Mouse (Mus musculus) hindbrain, embryonic 13.5 days (tissue): ENCODE data around the gene Ecsit. TPM values are rescaled to one million over a fixed set of nuclear protein-coding genes. Genes with fewer than 3 reads are reported as not detected.

ENCODE experiments used
- ATAC-seq: fragments of 200-750 bp; cut with Nextera tagmentation; 2 replicates; pipeline ENCODE4 v1.8.0; 2017; ENCODE audit warnings: moderate TSS enrichment; ENCODE audit not compliant: low FRiP score
- H3K27ac ChIP-seq: fragments of 300-500 bp; sonication (generic); 2 replicates; pipeline ENCODE4 v1.5.1; 2015; ENCODE audit warnings: inconsistent platforms, mild to moderate bottlenecking, moderate library complexity
- H3K27me3 ChIP-seq: fragments of 300-500 bp; sonication (generic); 2 replicates; pipeline ENCODE4 v1.6.1; 2015; ENCODE audit warnings: mild to moderate bottlenecking, inconsistent platforms
- H3K36me3 ChIP-seq: fragments of 300-500 bp; sonication (generic); 2 replicates; pipeline ENCODE4 v1.6.1; 2015; ENCODE audit warnings: mild to moderate bottlenecking, inconsistent platforms
- H3K4me1 ChIP-seq: fragments of 300-500 bp; sonication (generic); replicated peaks from 2 replicates; pipeline ENCODE4 v1.6.1; 2015; ENCODE audit warnings: inconsistent platforms
- H3K4me2 ChIP-seq: fragments of 300-500 bp; sonication (generic); 2 replicates; pipeline ENCODE4 v1.6.1; 2015; ENCODE audit warnings: inconsistent platforms, mild to moderate bottlenecking, moderate library complexity
- H3K4me3 ChIP-seq: fragments of 300-500 bp; sonication (generic); 2 replicates; pipeline ENCODE4 v1.5.1; 2015; ENCODE audit warnings: mild to moderate bottlenecking, inconsistent platforms
- H3K9ac ChIP-seq: fragments of 300-500 bp; sonication (generic); 2 replicates; pipeline ENCODE4 v1.6.1; 2015; ENCODE audit warnings: mild to moderate bottlenecking, inconsistent platforms
- H3K9me3 ChIP-seq: fragments of 300-500 bp; sonication (generic); 2 replicates; pipeline ENCODE4 v1.6.1; 2016; ENCODE audit warnings: inconsistent platforms
- WGBS: fragments of 180-500 bp; shearing (Covaris S2); methylation state at CpG from one replicate; pipeline ENCODE4 v1.1.7; 2015; 5-methylcytosine and 5-hydroxymethylcytosine counted together
- polyA plus RNA-seq: library from polyadenylated mRNA; unstranded; fragments of >200 nt; fragmentation: Nextera tagmentation; extraction: Ambion mirVana; gene quantifications from 2 replicates; pipeline ENCODE4 v1.2.1, GENCODE M21; 2015

Ecsit gene
- polyA plus RNA-seq, 1 experiment from 2014 or later, result 53.5 TPM

- 96% methylated on average over 9 of the region's 9 CpGs for WGBS
Observed at GRCm38 (mm10) chr9:22057031-22057517, 28.2 kb downstream of the Ecsit start.

GRCm38 (mm10) chr9:22056303-22056910 is 28.8 kb downstream of the Ecsit start:
- 82% methylated on average over 9 of the region's 9 CpGs for WGBS
- H3K4me3 ChIP-seq, result no peak overlapping the region
- no peak overlapping the region for H3K9ac ChIP-seq
- no peak for ATAC-seq
- peaks cover 12% of the 10 kb centered on the region for H3K4me1 ChIP-seq
- H3K27ac ChIP-seq, result no peak overlapping the region
- peaks cover 45% of the 10 kb centered on the region for H3K36me3 ChIP-seq
- no peak overlapping the region for H3K4me2 ChIP-seq
- peaks cover 8% of the 10 kb centered on the region; the same call in 1 of the 2 replicates for H3K27me3 ChIP-seq
- H3K9me3 ChIP-seq, result no peaks in the 10 kb centered on the region

More at GRCm38 (mm10) chr9:22057031-22057517, 28.2 kb downstream of the Ecsit start:
- no peak for ATAC-seq
- peaks cover 52% of the 10 kb centered on the region for H3K36me3 ChIP-seq
- H3K4me1 ChIP-seq, result peaks cover 11% of the 10 kb centered on the region
- H3K9me3 ChIP-seq, result no peaks in the 10 kb centered on the region
- H3K27ac ChIP-seq, result no peak overlapping the region
- no peak overlapping the region for H3K4me3 ChIP-seq
- no peak overlapping the region for H3K9ac ChIP-seq
- no peak overlapping the region for H3K4me2 ChIP-seq
- H3K27me3 ChIP-seq, result peaks cover 8% of the 10 kb centered on the region; the same call in 1 of the 2 replicates

GRCm38 (mm10) chr9:22055713-22056112 is 29.5 kb downstream of the Ecsit start:
- no peak overlapping the region for H3K4me3 ChIP-seq
- H3K36me3 ChIP-seq, result peaks cover 38% of the 10 kb centered on the region
- no peaks in the 10 kb centered on the region for H3K9me3 ChIP-seq
- no peak for ATAC-seq
- H3K4me1 ChIP-seq, result peaks cover 12% of the 10 kb centered on the region
- H3K4me2 ChIP-seq, result no peak overlapping the region
- H3K9ac ChIP-seq, result no peak overlapping the region
- H3K27ac ChIP-seq, result no peak overlapping the region
- H3K27me3 ChIP-seq, result peaks cover 8% of the 10 kb centered on the region; the same call in 1 of the 2 replicates
- 40% methylated on average over 29 of the region's 29 CpGs for WGBS

GRCm38 (mm10) chr9:22054411-22055076 is 30.7 kb downstream of the Ecsit start:
- no peak overlapping the region for H3K9ac ChIP-seq
- H3K27ac ChIP-seq, result 0 out of 2 replicates have a peak overlapping the region, but pooled peaks have one; percentile 1
- no peaks in the 10 kb centered on the region for H3K9me3 ChIP-seq
- peaks cover 31% of the 10 kb centered on the region for H3K36me3 ChIP-seq
- 1% methylated on average over 32 of the region's 32 CpGs for WGBS
- peak overlapping the region; percentile 20 for H3K4me3 ChIP-seq
- peak overlapping the region; percentile 49 for H3K4me2 ChIP-seq
- H3K27me3 ChIP-seq, result peaks cover 8% of the 10 kb centered on the region; the same call in 1 of the 2 replicates
- H3K4me1 ChIP-seq, result peaks cover 19% of the 10 kb centered on the region
- peak; percentile 17 for ATAC-seq

GRCm38 (mm10) chr9:22053657-22054056 is 31.6 kb downstream of the Ecsit start:
- Histone ChIP-seq H3K9me3 (no peaks in the 10 kb centered on the region), H3K4me1 (peaks cover 27% of the 10 kb centered on the region), H3K4me3 (no peak overlapping the region), H3K27me3 (peaks cover 8% of the 10 kb centered on the region; the same call in 1 of the 2 replicates), H3K9ac (no peak overlapping the region), H3K27ac (no peak overlapping the region), H3K4me2 (no peak overlapping the region), H3K36me3 (peaks cover 29% of the 10 kb centered on the region)
- ATAC-seq, result no peak
- WGBS, result 37% methylated on average over 6 of the region's 7 CpGs

- Histone ChIP-seq H3K4me3 (peak within 1 kb of the TSS; percentile 86), H3K9ac (peak within 1 kb of the TSS; percentile 99), H3K27me3 (peaks cover 8% of the 10 kb centered on the region; the same call in 1 of the 2 replicates), H3K4me1 (peaks cover 45% of the 10 kb centered on the region), H3K4me2 (peak within 1 kb of the TSS; percentile 89), H3K9me3 (no peaks in the 10 kb centered on the region), H3K27ac (peak within 1 kb of the TSS; percentile 97), H3K36me3 (peaks cover 13% of the 10 kb centered on the region)
- WGBS, result 0% methylated on average over 22 of the region's 28 CpGs
- ATAC-seq, result peak; percentile 74
Observed at GRCm38 (mm10) chr9:22051958-22052254, 33.3 kb downstream of the Ecsit start, which contains the start of gene Elavl3. Gene Elavl3, minus strand, starts transcription at chr9:22052023.

GRCm38 (mm10) chr9:22051161-22051957 is 33.9 kb downstream of the Ecsit start:
- WGBS, result under 1% methylated on average over 67 of the region's 67 CpGs
- Histone ChIP-seq H3K9ac (peak overlapping the region; percentile 99), H3K4me3 (peak overlapping the region; percentile 86), H3K36me3 (peaks cover 8% of the 10 kb centered on the region; the same call in 1 of the 2 replicates), H3K27ac (peak overlapping the region; percentile 97), H3K4me2 (peak overlapping the region; percentile 89), H3K4me1 (peaks cover 50% of the 10 kb centered on the region), H3K27me3 (peaks cover 8% of the 10 kb centered on the region; the same call in 1 of the 2 replicates), H3K9me3 (no peaks in the 10 kb centered on the region)
- peak; percentile 41 for ATAC-seq

GRCm38 (mm10) chr9:22050351-22050889 is 34.8 kb downstream of the Ecsit start:
- under 1% methylated on average over 41 of the region's 43 CpGs for WGBS
- peak overlapping the region; percentile 97 for H3K27ac ChIP-seq
- peak overlapping the region; percentile 89 for H3K4me2 ChIP-seq
- H3K4me3 ChIP-seq, result peak overlapping the region; percentile 86
- H3K27me3 ChIP-seq, result peaks cover 6% of the 10 kb centered on the region; the same call in 1 of the 2 replicates
- ATAC-seq, result peak; percentile 18
- H3K9me3 ChIP-seq, result no peaks in the 10 kb centered on the region
- peaks cover 55% of the 10 kb centered on the region for H3K4me1 ChIP-seq
- H3K9ac ChIP-seq, result peak overlapping the region; percentile 99
- H3K36me3 ChIP-seq, result peaks cover 7% of the 10 kb centered on the region; the same call in 1 of the 2 replicates

GRCm38 (mm10) chr9:22049721-22050270 is 35.4 kb downstream of the Ecsit start:
- WGBS, result 15% methylated on average over 4 of the region's 4 CpGs
- Histone ChIP-seq H3K4me3 (peak overlapping the region; percentile 86), H3K9ac (peak overlapping the region; percentile 99), H3K4me2 (peak overlapping the region; percentile 89), H3K27ac (peak overlapping the region; percentile 97), H3K4me1 (peaks cover 58% of the 10 kb centered on the region), H3K27me3 (0 out of 2 replicates have a peak, but pooled peaks cover 3% of the 10 kb centered on the region), H3K36me3 (peaks cover 7% of the 10 kb centered on the region; the same call in 1 of the 2 replicates), H3K9me3 (no peaks in the 10 kb centered on the region)
- no peak for ATAC-seq

- Histone ChIP-seq H3K4me2 (peak overlapping the region; percentile 89), H3K4me1 (peaks cover 54% of the 10 kb centered on the region), H3K9me3 (no peaks in the 10 kb centered on the region), H3K36me3 (peaks cover 7% of the 10 kb centered on the region; the same call in 1 of the 2 replicates), H3K4me3 (peak overlapping the region; percentile 86), H3K27ac (peak overlapping the region; percentile 97), H3K9ac (peak overlapping the region; percentile 99), H3K27me3 (0 out of 2 replicates have a peak, but pooled peaks cover 3% of the 10 kb centered on the region)
- 61% methylated on average over 10 of the region's 11 CpGs for WGBS
- ATAC-seq, result no peak
Observed at GRCm38 (mm10) chr9:22049315-22049714, 35.9 kb downstream of the Ecsit start.

GRCm38 (mm10) chr9:22047329-22047728 is 37.9 kb downstream of the Ecsit start:
- Histone ChIP-seq H3K4me3 (0 out of 2 replicates have a peak overlapping the region, but pooled peaks have one; percentile 1), H3K36me3 (peaks cover 7% of the 10 kb centered on the region; the same call in 1 of the 2 replicates), H3K9ac (peak overlapping the region; percentile 39; the same call in 1 of the 2 replicates), H3K9me3 (no peaks in the 10 kb centered on the region), H3K27me3 (no peaks in the 10 kb centered on the region), H3K4me2 (peak overlapping the region; percentile 89), H3K27ac (peak overlapping the region; percentile 30; the same call in 1 of the 2 replicates), H3K4me1 (peaks cover 53% of the 10 kb centered on the region)
- ATAC-seq, result no peak
- WGBS, result 63% methylated on average over 9 of the region's 9 CpGs
